Mouse (Mus musculus) urinary bladder, postnatal 25 days (tissue): Measurements from ENCODE around the gene Glt1d1.

Source experiments
- DNase-seq: peaks from one replicate; pipeline ENCODE4 v3.0.0; 2022; ENCODE audit warnings: low spot score

Gene Glt1d1

DNA sequence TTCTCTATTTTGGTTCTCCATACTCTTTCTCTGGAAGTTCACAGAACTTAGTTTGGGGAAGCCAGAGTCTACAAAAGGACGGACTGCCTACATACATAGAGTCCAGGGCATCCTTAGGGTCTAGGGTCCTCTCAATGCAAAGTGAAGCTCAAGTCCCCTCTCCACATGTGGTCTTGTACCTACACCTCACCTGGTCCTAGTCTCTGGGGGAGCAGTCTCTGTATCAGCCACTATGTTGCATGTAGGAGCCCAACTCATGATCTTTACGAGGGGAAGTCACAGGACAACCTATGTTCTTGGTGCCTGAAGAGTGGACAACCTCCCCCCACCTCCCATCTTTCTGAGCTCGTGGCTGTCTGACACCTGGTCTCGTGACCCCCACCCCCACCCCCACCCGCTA is 391 bp upstream of the Glt1d1 start:
- no peak for DNase-seq

DNA sequence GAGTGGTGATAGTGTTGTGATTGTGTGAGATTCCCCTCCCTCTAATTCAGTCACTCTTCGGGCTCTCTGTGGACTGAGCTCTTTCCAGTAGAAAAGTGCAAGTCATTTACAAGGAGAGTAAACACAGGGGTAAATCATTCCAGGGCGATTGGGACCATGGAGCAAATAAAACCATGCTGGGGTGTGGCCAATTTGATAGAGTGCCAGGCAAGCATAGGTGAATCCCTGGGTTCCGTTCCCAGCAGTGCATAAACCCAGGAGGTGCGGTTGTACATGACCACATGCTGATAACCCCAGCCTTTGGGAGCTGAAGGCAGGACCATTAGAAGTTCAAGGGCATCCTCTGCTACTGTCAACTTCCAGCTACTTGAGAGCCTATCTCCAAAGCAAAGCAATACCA is 1.1 kb downstream of the Glt1d1 start:
- DNase-seq: no peak

DNA sequence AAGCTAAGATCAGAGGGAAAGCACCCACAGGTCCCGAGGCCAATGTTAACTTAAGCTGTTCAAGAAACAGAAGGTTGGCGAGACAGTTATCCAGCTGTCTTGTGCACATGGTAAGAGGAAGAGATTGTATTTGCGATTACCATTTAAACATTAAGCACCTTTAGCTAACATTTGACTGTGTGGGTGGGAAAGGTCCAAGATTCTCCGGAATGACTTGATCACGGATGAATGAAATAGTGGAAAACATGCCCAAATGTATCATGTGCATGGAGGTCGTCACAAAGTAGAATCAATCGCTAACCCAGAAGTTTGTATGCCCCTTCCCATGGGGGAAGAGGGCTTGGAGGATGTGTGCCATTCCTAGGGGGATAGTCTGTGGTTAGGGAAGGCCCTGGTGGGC is 1.6 kb downstream of the Glt1d1 start:
- no peak for DNase-seq

DNA sequence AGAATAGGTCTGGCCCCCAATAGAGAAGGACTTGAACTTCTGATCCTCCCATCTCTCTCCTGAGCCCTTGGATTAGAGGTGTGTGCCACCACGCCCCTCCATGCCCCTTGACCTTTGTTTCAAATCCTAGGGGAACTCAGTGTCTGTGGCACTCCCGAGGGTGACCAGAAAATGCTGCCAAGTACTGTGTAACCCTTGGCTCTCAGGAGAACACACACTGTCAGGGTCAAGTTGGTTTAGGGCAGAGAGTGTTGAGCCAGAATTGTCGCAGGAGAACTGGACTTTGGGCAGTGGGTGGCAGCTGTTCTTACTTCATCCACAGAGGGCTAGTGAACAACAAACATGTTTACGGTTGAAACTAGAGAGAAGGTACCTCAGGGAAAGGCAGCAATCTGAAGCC is 5.6 kb downstream of the Glt1d1 start:
- DNase-seq: no peak

DNA sequence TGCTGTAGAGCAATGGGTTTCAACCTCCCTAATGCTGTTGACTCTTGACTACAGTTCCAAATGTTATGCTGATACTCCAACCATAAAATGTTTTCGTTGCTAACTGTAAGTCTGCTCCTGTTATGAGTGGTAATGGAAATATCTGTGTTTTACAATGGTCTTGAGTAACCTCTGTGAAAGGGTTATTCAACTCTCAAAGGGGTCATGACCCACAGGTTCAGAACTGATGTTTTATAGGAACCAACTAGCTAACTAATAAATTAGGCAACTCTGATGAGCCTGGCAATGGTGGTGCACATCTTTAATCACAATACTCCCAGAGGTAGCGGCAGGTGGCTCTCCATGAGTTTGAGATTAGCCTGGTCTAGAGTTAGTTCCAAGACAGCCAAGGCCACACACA is 6.1 kb downstream of the Glt1d1 start:
- DNase-seq: no peak

DNA sequence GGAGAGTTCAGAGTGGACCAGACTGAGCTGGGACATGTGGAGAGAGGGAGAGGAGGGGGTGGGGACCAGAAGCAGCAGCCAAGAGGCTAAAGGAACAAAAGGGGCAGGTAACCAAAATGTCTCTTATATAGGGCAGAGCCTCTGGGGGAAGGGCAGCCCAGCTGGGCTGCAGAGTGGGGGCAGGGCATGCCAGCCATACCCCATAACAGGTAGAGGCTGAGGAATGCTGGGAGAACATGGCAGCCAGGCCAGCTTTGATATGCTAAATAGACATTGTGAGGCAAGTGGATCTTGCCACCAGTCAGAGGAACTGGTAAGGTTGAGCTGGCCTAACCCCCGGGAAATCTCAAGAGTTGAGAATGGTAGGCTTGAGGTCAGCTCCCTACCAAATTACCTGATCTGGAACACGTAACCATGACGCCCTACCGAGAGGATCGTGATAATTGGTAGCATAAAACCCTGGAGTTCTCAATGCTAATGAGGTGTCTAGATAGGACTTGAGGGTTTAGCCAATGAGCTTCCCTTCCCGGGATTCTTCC is 7.1 kb downstream of the Glt1d1 start:
- DNase-seq: no peak

DNA sequence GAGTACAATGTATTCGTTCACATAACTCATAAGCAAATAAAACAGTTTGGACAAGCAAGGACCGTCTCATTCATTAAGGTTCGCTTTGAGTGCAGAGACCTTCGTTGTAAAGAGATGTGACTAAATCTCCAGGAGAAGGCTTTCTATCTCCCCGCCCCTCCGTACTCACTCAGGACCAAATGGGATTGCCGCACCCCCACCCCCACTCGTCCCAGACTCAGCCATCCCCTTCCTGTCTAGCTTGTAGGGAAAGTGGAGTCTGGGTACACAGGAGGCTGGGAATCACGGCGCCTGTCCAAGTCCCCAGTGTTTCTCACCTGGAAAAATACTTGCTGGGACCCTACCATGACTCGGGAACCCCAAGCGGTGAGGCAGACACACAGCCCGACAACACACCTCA is 7.6 kb downstream of the Glt1d1 start:
- DNase-seq: no peak

DNA sequence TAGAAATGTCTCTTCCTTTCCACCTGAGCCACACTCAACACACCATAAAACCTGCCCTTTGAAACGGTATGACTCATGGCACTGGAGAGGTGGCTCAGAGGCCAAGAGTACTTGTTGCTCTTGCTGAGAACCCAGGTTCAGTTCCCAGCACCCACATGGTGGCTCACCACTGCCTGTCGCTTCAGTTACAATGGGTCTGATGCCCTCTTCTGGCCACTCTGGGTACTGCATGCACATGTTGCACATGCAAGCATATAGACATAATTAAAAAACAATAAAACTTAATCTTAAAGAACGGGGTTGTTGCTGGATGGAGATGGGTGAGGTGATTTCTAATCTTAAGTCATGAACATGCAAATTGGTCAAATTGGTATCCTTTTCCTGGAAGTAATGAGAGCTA is 8.3 kb downstream of the Glt1d1 start:
- DNase-seq: no peak

DNA sequence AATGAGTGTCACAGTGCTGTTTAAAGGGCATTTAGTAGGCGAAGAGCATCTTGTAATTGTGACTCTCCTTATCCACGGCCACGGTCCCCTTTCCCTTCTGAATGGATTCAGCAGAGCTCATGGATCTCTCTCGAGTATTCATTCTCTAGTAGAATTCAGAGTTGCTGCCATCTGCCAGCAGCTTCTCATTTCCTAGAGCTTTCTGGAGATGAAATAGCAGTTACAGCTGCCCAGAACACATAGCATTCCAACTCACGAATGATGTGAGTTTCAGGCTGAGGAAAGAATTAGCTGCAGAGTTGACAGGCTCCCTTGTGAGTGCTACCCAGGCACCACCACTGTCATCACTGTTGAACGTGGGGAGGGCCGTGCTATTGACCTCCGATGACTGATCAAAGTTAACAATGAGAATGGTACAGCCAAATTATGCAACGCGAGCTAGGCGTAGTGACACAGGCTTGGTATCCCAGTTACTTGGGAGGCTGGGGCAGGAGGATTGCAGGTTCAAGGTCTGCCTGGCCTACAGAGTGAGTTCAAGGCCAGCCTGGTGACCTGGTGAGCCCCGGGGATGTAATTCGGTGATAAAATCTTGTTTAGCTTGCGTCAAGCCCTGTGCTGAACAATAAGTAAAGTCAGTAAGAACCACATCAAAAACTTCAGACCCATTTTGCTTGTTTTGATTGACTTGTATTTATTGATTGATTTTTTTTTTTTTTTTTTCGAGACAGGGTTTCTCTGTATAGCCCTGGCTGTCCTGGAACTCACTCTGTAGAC is 9.3 kb downstream of the Glt1d1 start:
- no peak for DNase-seq

DNA sequence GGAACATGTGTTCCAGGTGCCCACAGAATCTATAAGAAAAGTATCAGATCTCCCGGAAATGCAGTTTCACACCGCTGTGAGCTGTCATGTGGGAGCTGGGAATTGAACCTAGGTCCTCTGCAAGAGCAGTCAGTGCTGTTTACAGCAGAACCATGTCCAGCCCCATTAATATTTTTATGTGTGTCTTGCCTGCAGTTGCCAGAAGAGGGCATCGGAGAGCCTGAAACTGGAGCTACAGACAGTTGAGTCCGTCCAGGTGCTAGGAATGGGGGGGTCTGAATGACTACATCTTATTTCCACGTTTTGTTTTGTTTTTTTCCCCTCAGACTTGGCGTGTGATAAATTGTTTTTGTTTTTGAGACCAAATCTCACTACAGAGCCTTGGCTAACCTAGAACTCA is 16.0 kb downstream of the Glt1d1 start:
- DNase-seq: no peak

DNA sequence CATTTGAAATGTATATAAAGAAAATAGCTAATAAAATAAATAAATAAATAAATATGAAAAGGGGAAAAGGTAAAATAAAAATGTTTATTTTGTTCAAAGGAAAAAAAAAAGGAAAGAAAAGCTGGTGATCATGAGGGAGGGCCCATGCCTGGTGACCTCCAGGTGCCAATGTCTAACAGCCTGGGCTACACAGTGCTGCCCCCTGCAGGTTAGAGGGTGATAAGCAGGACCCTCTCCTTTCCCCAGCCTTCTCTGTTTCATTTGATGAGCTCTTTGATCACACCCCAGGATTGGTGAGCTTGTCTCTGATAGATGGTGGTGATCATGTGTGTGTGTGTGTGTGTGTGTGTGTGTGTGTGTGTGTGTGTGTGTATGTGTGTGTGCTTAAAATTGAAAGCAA is 17.0 kb downstream of the Glt1d1 start:
- no peak for DNase-seq

DNA sequence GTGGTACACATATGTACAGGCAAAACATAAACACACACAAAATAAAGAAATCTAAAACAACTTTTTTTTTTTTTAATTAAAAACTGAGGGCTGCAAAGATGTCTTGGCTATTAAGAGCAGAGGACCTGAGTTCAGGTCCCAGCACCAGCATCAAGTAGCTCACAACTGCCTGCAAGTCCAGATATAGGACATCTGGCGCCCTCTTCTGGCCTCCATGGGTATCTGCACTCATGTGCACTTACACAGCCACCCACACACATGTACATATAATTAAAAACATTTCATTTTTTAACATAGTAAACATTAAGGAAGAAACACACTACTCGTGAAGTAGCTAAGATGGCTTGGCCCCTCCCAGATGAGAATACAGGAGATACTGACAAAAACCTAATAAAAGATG is 26.2 kb downstream of the Glt1d1 start:
- DNase-seq: no peak

DNA sequence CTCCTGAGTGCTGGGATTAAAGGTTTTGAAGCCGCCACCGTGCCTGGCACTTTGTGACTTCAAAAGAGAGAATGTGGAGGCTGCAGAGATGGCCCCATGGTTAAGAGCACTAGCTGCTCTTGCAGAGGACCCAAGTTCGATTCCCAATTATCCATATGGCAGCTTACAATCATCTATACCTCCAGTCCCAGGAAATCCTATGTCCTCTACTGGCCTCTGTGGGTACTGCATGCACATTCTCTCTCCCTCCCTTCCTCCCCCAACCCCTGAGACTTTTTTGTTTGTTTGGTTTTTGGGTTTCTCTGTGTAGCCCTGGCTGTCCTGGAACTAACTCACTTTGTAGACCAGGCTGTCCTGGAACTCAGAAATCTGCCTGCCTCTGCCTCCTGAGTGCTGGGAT is 27.2 kb downstream of the Glt1d1 start:
- no peak for DNase-seq

DNA sequence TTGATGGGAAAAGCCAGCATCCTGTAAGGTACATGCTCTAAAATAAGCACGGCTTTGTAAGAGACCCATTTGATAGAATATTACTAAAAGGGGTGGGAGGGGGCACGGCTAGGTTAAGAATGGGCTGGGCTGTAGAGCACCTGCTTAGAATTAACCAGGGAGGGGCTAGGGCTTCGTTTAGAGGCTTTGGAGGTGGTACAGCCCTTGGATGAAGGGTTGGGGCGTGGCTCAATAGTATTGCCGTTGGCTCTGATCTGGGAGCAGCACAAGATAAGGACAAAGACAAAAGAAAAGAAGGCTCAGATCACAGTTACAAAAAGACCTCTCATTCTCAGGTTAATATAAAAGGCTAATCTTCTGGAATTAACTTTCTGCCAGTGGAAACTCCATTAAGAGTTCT is 28.2 kb downstream of the Glt1d1 start:
- DNase-seq: no peak

DNA sequence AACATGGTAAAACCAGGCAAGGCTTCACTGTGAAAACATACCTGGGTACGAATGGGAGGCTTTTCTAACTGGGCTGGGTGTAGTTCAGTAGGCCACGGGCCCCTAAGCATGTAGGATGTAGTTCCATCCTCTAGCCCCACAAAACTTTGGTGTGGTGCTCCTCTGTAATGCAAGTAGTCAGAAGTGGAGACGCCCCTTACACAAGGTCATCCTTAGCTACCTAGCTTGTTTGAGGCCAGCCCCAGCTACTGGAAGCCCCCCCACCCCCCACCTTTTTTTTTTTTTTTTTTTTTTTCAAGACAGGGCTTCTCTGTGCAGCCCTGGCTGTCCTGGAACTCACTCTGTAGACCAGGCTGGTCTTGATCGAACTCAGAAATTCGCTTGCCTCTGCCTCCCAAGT is 28.9 kb downstream of the Glt1d1 start:
- no peak for DNase-seq

DNA sequence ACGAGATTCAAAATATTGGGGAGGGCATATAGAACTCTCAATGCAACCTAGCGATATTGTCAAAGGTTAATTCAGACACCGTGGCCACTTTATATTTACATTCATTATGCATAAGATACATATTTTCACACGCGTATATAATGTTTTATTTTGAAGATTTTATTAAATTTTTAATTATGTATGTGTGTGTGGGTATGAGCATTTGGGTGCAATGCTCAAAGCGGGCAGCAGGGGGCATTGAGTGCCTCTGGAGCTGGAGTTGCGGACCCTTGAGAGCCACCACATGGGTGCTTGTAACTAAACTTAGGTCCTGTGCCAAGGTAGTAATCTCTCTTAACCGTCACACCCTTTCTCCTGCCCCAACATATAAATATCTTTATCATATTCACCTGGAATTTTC is 41.9 kb downstream of the Glt1d1 start:
- no peak for DNase-seq

DNA sequence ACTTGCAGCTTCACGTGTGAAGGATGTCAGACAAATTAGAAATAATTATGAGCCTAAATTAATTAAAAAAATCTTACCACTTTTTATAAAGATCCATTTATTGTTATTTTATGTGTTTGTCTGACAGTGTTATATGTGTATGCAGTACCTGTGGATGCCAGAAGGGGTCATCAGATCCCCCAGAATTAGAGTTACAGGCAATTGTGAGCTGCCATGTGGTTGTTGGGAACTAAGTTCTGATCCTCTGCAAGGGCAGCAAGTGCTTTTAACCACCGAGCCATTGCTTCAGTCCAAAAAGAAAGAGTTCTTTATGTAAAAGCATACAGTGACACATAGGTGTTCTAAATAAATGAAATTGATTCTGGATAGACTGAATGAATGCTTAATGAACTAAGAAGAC is 45.5 kb downstream of the Glt1d1 start:
- DNase-seq: no peak

DNA sequence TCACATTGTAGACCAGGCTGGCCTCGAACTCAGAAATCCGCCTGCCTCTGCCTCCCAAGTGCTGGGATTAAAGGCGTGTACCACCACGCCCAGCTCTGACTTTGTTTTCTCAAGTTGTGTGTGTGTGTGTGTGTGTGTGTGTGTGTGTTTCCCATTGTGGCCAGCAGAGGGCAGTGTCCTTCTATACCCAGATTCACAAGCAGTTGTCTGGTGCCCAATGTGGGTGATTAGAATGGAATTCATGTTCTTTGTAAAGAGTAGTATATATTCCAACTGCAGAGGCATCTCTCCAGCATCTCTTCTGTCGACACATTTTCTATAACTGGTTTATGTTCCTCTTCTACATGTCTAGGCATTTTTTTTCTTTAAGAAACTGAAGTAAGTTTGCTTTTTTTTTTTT is 46.4 kb downstream of the Glt1d1 start:
- no peak for DNase-seq

DNA sequence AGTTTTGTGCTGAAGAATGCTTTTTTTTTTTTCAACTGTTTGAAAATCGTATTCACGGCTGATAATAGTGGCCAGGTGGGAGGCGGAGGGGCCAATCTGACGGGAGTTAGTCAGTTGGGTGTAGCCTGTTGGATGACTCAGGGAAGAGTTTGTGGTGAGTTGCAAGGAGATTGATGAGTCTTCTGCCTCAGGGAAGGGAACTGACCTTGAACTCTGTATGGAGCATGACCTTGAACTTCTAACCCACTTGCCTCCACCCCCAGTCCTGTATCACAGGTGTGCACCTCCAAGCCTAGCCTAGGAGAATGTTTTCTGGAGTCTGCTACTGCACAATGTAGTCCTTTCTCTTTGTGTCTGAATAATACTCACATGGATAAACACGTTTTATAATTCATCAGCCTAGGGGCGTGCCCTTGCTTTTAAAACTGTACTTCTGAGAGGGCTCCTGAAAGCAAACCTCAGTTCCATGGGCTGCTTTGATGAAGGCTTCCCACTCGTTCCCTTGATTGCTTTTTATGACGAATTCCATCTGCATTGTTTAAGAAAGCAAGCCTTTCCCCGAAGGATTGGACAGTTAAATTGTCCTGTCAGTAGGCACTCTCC is 56.6 kb downstream of the Glt1d1 start:
- DNase-seq: no peak

DNA sequence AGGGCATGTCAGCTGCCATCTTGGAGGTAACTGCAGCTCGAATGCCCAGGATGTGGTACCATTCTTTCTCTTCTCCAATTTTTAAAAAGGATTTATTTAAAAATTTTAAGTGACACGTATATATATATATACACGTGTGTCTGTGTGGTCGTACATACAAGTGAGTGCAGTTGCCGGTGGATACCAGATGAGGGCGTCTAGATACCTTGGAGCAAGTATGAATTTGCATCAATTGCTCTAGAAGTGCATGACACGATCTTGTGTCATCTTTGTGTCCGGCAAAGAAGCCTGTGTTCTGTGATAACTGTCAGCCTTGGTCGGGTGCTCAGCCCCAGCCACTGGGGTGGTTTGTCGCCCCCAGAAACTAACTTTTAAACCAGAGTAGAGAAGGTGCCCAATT is 59.0 kb downstream of the Glt1d1 start:
- DNase-seq: no peak

DNA sequence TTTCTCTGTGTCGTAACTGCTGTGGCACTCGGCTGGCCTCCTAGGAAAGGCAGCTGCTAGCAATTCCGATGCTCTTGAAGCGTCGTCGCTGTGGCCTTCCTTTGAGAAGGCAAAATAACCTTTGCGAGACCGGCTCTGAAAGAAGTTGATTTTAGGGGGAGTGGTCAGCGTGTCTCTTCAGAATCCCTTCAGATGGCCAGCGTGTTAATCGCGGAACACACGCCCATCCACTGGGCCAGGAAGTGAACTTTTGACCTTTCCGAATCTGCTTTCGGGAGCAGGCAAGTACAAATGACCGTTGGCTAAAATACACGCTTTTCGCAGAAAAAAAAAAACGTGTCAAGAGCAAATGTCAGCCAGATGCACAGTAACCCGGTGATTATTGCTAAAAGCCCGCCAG is 59.5 kb downstream of the Glt1d1 start:
- no peak for DNase-seq

DNA sequence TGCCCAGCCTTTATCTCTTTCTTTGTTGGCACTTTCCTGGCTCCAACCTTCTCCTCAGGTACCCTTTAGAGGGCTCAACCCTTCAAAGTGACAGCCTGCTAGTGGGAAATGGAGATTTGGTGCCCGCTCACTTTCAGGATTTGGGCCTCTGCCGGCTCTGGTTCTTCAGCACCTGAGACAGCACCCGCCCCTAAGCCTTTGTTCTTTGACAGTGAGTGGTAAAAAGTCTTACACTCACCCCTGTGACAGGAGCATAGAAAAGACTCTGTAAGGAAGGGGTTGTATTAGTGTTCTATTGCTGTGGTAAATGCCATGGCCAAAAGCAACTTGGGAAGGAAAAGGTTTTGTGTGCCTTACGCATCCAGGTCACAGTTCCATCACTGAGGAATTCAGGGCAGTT is 63.8 kb downstream of the Glt1d1 start:
- DNase-seq: no peak

DNA sequence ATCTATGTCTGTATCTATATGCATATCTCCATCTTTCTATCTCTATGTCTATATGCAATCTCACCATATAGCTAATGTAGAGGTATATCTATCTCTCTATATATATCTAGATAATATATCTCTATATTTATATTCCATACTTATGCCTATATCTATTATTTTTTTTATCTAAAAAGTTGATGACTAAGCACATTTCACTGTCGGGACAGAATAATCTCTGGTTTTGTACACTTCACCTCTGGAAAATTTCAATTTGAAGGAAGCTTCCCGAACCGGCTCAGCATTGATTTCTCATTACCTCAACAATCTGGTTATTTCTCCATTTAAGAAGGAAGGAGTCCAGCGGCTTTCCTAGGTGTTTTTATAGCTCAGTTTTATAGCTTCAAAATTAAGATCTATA is 64.5 kb downstream of the Glt1d1 start:
- no peak for DNase-seq

DNA sequence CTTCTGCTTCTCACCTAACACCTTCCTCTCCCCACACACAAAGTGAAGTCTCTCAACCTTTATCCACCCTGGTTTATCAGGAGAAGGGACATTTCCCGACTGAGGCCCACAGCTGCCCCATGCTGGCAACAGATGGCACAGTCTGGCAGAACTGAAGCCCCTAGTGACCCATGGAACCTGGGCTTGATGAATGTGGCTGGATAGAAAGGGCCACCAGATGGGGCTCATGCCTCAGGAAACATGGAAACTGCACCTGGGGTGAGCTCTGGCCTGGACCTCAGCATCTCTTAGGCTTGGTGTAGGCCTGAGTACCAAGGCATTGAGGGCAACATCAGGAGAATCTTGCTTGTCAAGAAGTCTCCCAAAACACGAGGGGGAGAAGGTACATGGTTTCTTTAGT is 66.5 kb downstream of the Glt1d1 start:
- DNase-seq: no peak
